Mouse (Mus musculus) brain, embryonic 14.5 days (tissue): ENCODE data around the gene Vmn1r233. TPM values are rescaled to one million over a fixed set of nuclear protein-coding genes. Genes with fewer than 3 reads are reported as not detected.

Experiments
- DNase-seq: peaks from one replicate; pipeline ENCODE4 v3.0.0-alpha.2; 2011; ENCODE audit warnings: low read depth
- CTCF ChIP-seq: fragments of 200-500 bp; IDR thresholded peaks from 2 replicates; pipeline ENCODE4 v1.5.1; 2012; ENCODE audit warnings: inconsistent platforms, mild to moderate bottlenecking, moderate library complexity, borderline replicate concordance; ENCODE audit not compliant: insufficient read depth, insufficient read length; ENCODE audit errors: extremely low read depth
- POLR2A ChIP-seq: fragments of 200-500 bp; IDR thresholded peaks from 2 replicates; pipeline ENCODE4 v1.6.1; 2012; ENCODE audit warnings: mild to moderate bottlenecking, inconsistent platforms, borderline replicate concordance; ENCODE audit not compliant: poor library complexity, insufficient read depth, insufficient read length, severe bottlenecking; ENCODE audit errors: extremely low read depth
- polyA plus RNA-seq: library from polyadenylated mRNA; depleted of rRNA; stranded (reverse); fragments of >200 nt; gene quantifications from 2 replicates; pipeline ENCODE4 v1.2.3, GENCODE M21; 2012; rRNA removed

The Vmn1r233 gene
- not detected in 2 replicates for polyA plus RNA-seq

DNA sequence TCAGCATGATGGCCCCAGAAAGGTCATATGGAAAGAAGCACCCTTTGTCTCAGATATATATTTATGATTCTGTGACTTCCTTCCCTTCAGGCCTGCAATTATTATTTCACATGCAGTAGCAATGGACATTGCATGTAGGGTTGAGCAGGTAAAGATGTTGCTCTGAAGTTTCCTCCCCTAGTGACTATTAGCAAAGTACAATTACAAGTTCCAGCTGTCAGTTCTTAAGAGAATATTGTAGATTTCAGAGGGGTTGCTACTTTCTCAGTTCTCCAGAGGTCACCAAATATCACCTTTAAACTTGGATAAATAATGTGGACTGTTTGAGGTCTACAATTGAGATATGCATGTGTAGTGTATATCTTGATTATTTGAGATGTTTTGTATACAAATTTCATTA lies at the start of gene Vmn1r233:
Gene Vmn1r233, minus strand, starts transcription at position 101 of the 400 bp plus-strand sequence.
- no peak for DNase-seq
- TF ChIP-seq POLR2A (no peak), CTCF (no peak)

DNA sequence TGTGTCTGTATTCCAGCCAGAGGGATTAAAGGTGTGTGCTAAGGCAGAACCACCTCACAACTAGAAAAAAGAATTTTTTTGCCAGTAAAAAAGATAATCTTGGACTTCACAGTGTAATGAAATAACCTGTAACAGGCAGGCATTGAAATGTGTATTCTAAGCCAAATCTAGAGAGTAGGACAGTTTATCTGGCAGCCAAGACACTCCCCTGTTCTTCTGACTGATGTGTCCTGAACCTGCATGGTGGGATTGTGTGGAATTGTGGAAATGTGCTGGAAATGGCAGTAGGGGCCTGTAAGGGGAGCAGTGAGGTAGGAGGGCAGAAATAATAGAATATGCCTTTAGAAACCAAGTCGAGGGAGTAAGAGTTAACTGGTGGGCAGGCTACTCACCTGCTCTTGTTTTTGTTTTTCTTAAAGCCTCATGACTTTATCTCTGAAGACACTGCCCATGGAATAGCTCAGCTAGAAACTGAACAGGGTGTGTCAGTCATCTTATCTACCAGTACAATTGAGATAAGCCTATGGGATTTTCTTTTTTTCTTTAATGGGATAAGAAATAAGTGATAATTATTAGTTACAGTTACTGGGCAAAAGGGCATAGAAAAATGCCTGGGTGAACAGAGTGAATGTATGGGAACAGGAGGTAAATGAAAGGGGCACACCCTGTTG lies 22.3 kb upstream of the Vmn1r233 start:
- TF ChIP-seq POLR2A, result no peak
- TF ChIP-seq CTCF, result no peak
- DNase-seq, result no peak

DNA sequence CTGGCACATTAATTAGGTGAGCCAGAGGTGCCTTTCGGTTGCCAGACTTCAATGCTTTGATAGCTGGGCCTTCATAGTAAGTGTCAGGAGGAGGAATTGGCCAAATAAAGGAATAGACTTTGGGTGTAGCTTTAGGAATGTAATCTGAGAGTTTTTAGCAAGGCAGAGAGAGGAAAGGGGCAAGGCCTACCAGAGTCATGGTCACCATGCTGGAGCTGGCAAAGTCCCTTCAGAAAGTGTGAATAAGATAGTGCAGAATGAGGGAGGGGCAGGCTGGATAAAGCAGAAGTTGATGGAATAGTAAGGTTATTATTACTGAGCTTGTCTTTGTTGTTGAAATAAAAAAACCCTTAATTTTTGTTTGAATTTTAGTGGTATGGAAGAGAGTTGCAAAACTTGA lies 13.5 kb upstream of the Vmn1r233 start:
- TF ChIP-seq CTCF (no peak), POLR2A (no peak)
- DNase-seq, result no peak

DNA sequence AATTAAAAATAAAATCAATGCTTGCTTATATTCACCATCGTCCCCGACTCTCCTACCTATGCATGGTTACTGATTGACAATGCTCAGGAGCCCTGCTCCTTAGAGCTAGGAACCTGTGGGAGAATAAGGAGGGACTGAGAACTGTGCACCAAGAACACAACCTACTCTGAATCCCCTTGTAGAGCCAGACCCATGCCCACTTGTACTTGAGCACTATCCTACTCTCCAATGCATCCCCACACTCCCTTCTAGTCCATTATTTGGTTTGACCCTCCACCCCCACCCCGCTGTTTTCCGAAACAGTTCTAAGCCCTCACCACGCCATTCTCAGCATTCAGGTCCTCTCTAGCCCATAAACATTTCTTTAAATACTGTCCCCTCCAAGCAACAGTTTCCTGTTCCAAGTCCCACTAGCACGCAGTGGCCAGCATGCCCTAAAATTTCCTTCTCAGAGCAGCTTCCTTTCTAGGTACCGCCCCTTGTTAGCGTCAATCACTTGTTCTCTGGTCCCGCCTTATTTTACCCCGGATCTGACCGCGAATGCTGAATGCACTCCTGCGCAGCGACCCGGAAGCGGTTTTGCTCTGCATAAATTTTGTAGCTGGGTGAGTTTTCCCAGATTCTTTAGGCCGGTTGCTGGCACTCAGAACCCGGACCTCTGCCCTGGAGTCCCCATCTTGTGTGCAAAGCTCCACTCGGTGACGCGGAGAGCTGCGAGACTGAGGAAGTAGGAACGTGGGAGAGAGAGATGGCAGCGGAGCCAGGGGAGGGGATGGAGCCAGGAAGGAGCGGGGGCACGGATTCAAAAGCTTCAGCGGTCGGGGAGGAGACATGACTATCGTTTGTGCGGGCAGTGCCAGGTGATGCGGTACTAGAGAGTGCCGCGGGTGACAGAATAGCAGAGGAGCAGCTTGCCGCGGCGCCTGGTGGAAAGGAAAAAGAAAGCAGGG lies 12.4 kb upstream of the Vmn1r233 start, which contains the start of gene Zfp160:
Gene Zfp160, plus strand, starts transcription at position 522 of the 950 bp plus-strand sequence.
- DNase-seq, result peak; percentile 97
- 0 out of 2 replicates have a peak, but pooled peaks have one; percentile 15 for TF ChIP-seq POLR2A
- TF ChIP-seq CTCF, result no peak

- TF ChIP-seq CTCF (no peak), POLR2A (no peak)
Observed at GRCm38 (mm10) chr17:20993716-20994115, 2.5 kb downstream of the Vmn1r233 start.

DNA sequence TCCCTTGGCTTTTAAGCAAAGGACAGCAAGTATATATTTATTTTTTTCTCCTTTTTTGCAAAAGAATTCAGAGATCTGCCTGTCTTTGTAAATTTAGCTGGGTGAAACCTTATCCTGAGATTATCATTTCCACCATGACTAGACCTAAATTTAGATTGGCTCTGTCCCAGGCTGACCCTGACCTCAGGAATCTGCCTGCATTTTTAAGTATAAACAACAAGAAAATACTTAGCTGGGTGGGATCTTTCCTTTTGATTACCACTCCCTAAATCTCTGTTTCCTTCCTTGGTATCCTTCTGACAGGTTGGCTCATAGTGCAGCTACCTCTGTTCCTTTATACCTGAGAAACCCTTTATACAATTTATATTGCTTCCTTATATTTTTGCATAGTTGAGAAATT lies 29.6 kb downstream of the Vmn1r233 start:
- TF ChIP-seq CTCF, result no peak
- no peak for TF ChIP-seq POLR2A
- no peak for DNase-seq

More at GRCm38 (mm10) chr17:20993716-20994115, 2.5 kb downstream of the Vmn1r233 start:
- no peak for DNase-seq

DNA sequence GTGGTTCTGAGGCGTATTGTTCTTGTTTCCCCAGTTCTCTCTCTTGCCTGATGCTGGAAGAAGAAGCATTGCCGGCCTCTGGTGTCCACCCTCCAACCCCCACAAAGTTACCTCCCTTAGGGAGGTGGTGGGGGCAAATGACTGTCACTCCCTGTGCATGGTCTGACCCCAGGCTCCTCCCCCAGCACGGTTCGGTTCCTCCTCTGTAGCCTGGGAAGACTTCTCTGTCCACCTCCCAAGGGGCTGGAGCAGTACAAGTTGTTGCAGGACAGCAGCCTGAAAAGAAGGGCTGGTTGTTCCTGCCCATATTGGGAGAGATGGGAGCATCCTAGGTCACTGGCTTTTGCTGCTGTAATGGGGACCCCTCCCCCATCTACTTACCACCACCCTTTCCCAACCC lies 30.8 kb downstream of the Vmn1r233 start:
- TF ChIP-seq CTCF (no peak), POLR2A (no peak)
- DNase-seq, result no peak

- TF ChIP-seq CTCF (no peak), POLR2A (no peak)
- no peak for DNase-seq
Observed at GRCm38 (mm10) chr17:20960386-20960785, 35.9 kb downstream of the Vmn1r233 start.

GRCm38 (mm10) chr17:20946636-20947035 lies 49.6 kb downstream of the Vmn1r233 start:
- no peak for TF ChIP-seq CTCF
- no peak for TF ChIP-seq POLR2A
- DNase-seq, result peak; percentile 8

DNA sequence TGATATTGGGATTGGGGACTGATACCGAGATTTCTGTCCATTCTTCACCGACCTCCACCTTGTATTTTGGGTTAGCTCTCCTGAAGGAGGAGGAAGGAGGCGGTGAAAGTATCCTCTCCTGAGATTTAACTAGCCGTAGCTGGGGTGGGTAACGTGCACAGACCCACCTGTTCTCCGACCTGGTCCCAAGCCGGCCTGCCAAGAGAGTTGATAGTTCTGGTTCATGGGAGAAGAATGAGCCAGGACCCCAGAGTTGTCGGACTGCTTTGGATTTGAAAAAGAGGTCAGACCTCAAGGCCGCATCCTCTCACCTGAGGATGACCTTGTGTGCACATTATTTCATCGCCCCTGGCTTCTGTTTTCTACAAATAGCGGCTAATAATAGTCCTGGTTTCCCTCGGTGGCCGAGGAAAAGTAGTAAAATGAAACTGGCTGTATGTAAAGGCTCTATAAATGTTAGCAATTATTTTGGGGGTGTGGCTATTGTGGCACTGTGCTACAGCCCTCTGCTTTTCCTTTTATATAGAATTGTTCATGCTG lies 50.2 kb downstream of the Vmn1r233 start:
- no peak for TF ChIP-seq CTCF
- TF ChIP-seq POLR2A, result no peak
- DNase-seq, result no peak
